Mouse (Mus musculus): ENCODE data around the gene Rbbp9. TPM values are rescaled to one million over a fixed set of nuclear protein-coding genes. Genes with fewer than 3 reads are reported as not detected.
A peak's percentile ranks its signal among the peaks of the same experiment; 100 is the strongest.

Gene Rbbp9
- total and polyA plus RNA-seq, 3 experiments = 0.13 to 0.42 (median 0.14) TPM

GRCm38 (mm10) chr2:144526981-144527820, 23.5 kb downstream of the Rbbp9 start, which contains the start of the genes Dzank1 and Polr3f:
Gene Dzank1 (minus strand): TSS chr2:144527414.
Gene Polr3f (plus strand): TSS chr2:144527718.
- H3K4me3 ChIP-seq (replicated peaks in 1 of 3; ENCODE audit: low read depth in 2 of 3, low read length in 2 of 3, poor library complexity in 1 of 3) = peak within 1 kb of the TSS; percentile 90 to 98 (median 93)
- H3K4me1 ChIP-seq (ENCODE audit: control insufficient read depth in 1 of 2, insufficient read depth in 2 of 2) = peaks cover 5 to 21% of the 10 kb centered on the region in 2 experiments
- TF ChIP-seq NRF1 (IDR thresholded peaks at IDR 0.05; ENCODE audit: low read depth, low read length) (peak; percentile 28; the same call in 1 of the 2 replicates), MXI1 (IDR thresholded peaks at IDR 0.05; ENCODE audit: low read depth, low read length) (peak; percentile 91; the same call in 1 of the 2 replicates), SIN3A (IDR thresholded peaks at IDR 0.05; ENCODE audit: low read length) (peak; percentile 79; the same call in 1 of the 2 replicates), ELF1 (IDR thresholded peaks at IDR 0.05; ENCODE audit: low read depth, low read length) (peak; percentile 61; the same call in 1 of the 2 replicates), MYC (IDR thresholded peaks at IDR 0.05; ENCODE audit: low read depth, low read length) (no peak), KAT2A (IDR thresholded peaks at IDR 0.05; ENCODE audit: insufficient replicate concordance, low read length) (peak; percentile 86; the same call in 1 of the 2 replicates), IRF4 (IDR thresholded peaks at IDR 0.05; ENCODE audit: low read depth, low read length) (peak; percentile 2), MAX (IDR thresholded peaks at IDR 0.05; ENCODE audit: low read length) (peak; percentile 100), ETS1 (conservative IDR thresholded peaks at IDR 0.05; ENCODE audit: low read depth, low read length) (no peak), USF1 (IDR thresholded peaks at IDR 0.05; ENCODE audit: low read depth, low read length) (no peak), HCFC1 (IDR thresholded peaks at IDR 0.05; ENCODE audit: low read depth, low read length) (peak; percentile 94), NELFE (IDR thresholded peaks at IDR 0.05; ENCODE audit: low read depth, low read length) (peak; percentile 51; the same call in 1 of the 2 replicates), POLR2A (IDR thresholded peaks at IDR 0.05; ENCODE audit: low read depth, low read length) (peak; percentile 78), CTCF (conservative IDR thresholded peaks at IDR 0.05 in 1 of 2, IDR thresholded peaks at IDR 0.05 in 1 of 2; ENCODE audit: low read depth in 2 of 2, low read length in 2 of 2) (peak in 1 of 2 experiments; percentile 38; a peak in 1 of 4 replicates), PAX5 (IDR thresholded peaks at IDR 0.05; ENCODE audit: low read length) (no peak), TCF12 (IDR thresholded peaks at IDR 0.05; ENCODE audit: low read depth, low read length) (0 out of 2 replicates have a peak, but pooled peaks have one; percentile 26), TBP (conservative IDR thresholded peaks at IDR 0.05; ENCODE audit: low read depth, low read length) (0 out of 2 replicates have a peak, but pooled peaks have one; percentile 49)
- in situ Hi-C loops (cut with MboI; ENCODE audit: low pct_ligation_motif_present, low pct_unique_long_range_greater_than_20kb, low sequenced_read_pairs) = no loop called here
- H3K4me2 ChIP-seq (ENCODE audit: insufficient read depth, low read depth, poor library complexity, severe bottlenecking) = peak within 1 kb of the TSS; percentile 94
- peak within 1 kb of the TSS; percentile 19; the same call in 1 of the 2 replicates for H3K27ac ChIP-seq (ENCODE audit: insufficient read depth, low read depth)
- H3K9ac ChIP-seq (ENCODE audit: insufficient read depth, low read depth) = peak within 1 kb of the TSS; percentile 95
- peaks cover 0 to 29% of the 10 kb centered on the region in 2 experiments for H3K36me3 ChIP-seq (replicated peaks in 1 of 2; ENCODE audit: control insufficient read depth in 1 of 2, insufficient read depth in 1 of 2, low read length in 1 of 2)
- no peaks in the 10 kb centered on the region for H3K9me3 ChIP-seq (replicated peaks; ENCODE audit: low read length)
- H3K79me2 ChIP-seq (replicated peaks; ENCODE audit: control insufficient read depth, extremely low read depth, insufficient read depth, poor library complexity, severe bottlenecking) = peaks cover 15% of the 10 kb centered on the region
- dilution Hi-C loops (cut with MboI; ENCODE audit: extremely low pct_ligation_motif_present, extremely low pct_unique_long_range_greater_than_20kb, low sequenced_read_pairs) = no loop called here
- H3K27me3 ChIP-seq (replicated peaks) = peaks cover 22% of the 10 kb centered on the region
- peak; percentile 97 for DNase-seq (ENCODE audit: extremely low read depth)

DNA sequence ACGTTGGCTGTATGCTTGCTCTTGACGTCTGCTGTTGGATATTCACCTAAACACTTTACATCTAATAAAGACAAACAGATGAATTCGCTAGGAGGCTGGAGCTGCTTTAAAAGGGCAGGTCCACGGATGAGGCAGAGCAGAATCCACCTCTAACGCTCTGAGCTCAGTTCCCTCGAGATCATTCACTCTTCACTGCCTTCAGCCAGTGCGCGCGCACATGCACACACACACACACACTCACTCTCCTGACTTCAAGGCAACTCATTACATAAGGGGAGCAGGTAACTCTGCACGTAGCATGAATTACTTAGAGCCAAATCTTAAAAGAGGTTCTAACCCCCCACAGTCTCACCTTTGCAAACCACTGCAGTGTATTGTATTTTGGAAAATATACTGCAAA, 24.8 kb downstream of the Rbbp9 start:
- peak; percentile 21 for DNase-seq (ENCODE audit: extremely low read depth)
- peak overlapping the region; percentile 33; the same call in 1 of the 2 replicates for H3K4me2 ChIP-seq (ENCODE audit: insufficient read depth, low read depth, poor library complexity, severe bottlenecking)
- H3K27ac ChIP-seq (ENCODE audit: insufficient read depth, low read depth) = no peak overlapping the region
- H3K36me3 ChIP-seq (replicated peaks in 1 of 2; ENCODE audit: control insufficient read depth in 1 of 2, insufficient read depth in 1 of 2, low read length in 1 of 2) = peaks cover 0 to 20% of the 10 kb centered on the region in 2 experiments
- peaks cover 15% of the 10 kb centered on the region for H3K79me2 ChIP-seq (replicated peaks; ENCODE audit: control insufficient read depth, extremely low read depth, insufficient read depth, poor library complexity, severe bottlenecking)
- in situ Hi-C loops (cut with MboI; ENCODE audit: low pct_ligation_motif_present, low pct_unique_long_range_greater_than_20kb, low sequenced_read_pairs) = no loop called here
- no peak overlapping the region for H3K4me3 ChIP-seq (replicated peaks in 1 of 3; ENCODE audit: low read depth in 2 of 3, low read length in 2 of 3, poor library complexity in 1 of 3)
- dilution Hi-C loops (cut with MboI; ENCODE audit: extremely low pct_ligation_motif_present, extremely low pct_unique_long_range_greater_than_20kb, low sequenced_read_pairs) = no loop called here
- H3K27me3 ChIP-seq (replicated peaks) = peaks cover 22% of the 10 kb centered on the region
- TF ChIP-seq E2F4 (IDR thresholded peaks at IDR 0.05; ENCODE audit: insufficient replicate concordance, low read depth, low read length) = no peak
- no peak for TF ChIP-seq IRF4 (IDR thresholded peaks at IDR 0.05; ENCODE audit: low read depth, low read length)
- peak; percentile 46 for TF ChIP-seq NRF1 (IDR thresholded peaks at IDR 0.05; ENCODE audit: low read depth, low read length)
- peak; percentile 40; the same call in 1 of the 2 replicates for TF ChIP-seq BHLHE40 (IDR thresholded peaks at IDR 0.05; ENCODE audit: low read depth, low read length)
- H3K9me3 ChIP-seq (replicated peaks; ENCODE audit: low read length) = no peaks in the 10 kb centered on the region
- peaks cover 5 to 21% of the 10 kb centered on the region in 2 experiments for H3K4me1 ChIP-seq (ENCODE audit: control insufficient read depth in 1 of 2, insufficient read depth in 2 of 2)
- no peak overlapping the region for H3K9ac ChIP-seq (ENCODE audit: insufficient read depth, low read depth)
